Mouse (Mus musculus): Measurements from ENCODE around the gene Ccdc57.

The Ccdc57 gene

GRCm38 (mm10) chr11:120932564-120933398, at the start of gene Ccdc57:
Gene Ccdc57, minus strand, starts transcription at chr11:120932872.
- DNase-seq = peak; percentile 87

- no peak for DNase-seq
These were observed 49.8 kb upstream of the Ccdc57 start for GRCm38 (mm10) chr11:120982459-120982858.

GRCm38 (mm10) chr11:120981661-120982060, 49.0 kb upstream of the Ccdc57 start:
- DNase-seq = no peak

- no peak for DNase-seq
These were observed 47.9 kb upstream of the Ccdc57 start for GRCm38 (mm10) chr11:120980427-120981035.

GRCm38 (mm10) chr11:120979711-120980426, 47.2 kb upstream of the Ccdc57 start:
- DNase-seq = no peak

GRCm38 (mm10) chr11:120973318-120973717, 40.6 kb upstream of the Ccdc57 start:
- no peak for DNase-seq

GRCm38 (mm10) chr11:120971237-120971636, 38.6 kb upstream of the Ccdc57 start:
- DNase-seq = no peak

GRCm38 (mm10) chr11:120969742-120970141, 37.1 kb upstream of the Ccdc57 start:
- DNase-seq = no peak

- no peak for DNase-seq
These were observed 32.9 kb upstream of the Ccdc57 start for GRCm38 (mm10) chr11:120965587-120965986.

- DNase-seq = no peak
These were observed 31.8 kb upstream of the Ccdc57 start for GRCm38 (mm10) chr11:120964195-120965157.

GRCm38 (mm10) chr11:120962909-120963308, 30.2 kb upstream of the Ccdc57 start:
- DNase-seq = no peak

GRCm38 (mm10) chr11:120962050-120962771, 29.5 kb upstream of the Ccdc57 start:
- no peak for DNase-seq

- no peak for DNase-seq
These were observed 28.9 kb upstream of the Ccdc57 start for GRCm38 (mm10) chr11:120961594-120961993.

- DNase-seq = no peak
These were observed 27.6 kb upstream of the Ccdc57 start for GRCm38 (mm10) chr11:120960248-120960647.

- DNase-seq = no peak
These were observed 26.9 kb upstream of the Ccdc57 start for GRCm38 (mm10) chr11:120959564-120959963.

- DNase-seq = no peak
These were observed 26.4 kb upstream of the Ccdc57 start for GRCm38 (mm10) chr11:120959066-120959465.

- no peak for DNase-seq
These were observed 25.1 kb upstream of the Ccdc57 start for GRCm38 (mm10) chr11:120957731-120958257.

- DNase-seq = no peak
These were observed 24.4 kb upstream of the Ccdc57 start for GRCm38 (mm10) chr11:120957052-120957451.

GRCm38 (mm10) chr11:120955701-120956100, 23.0 kb upstream of the Ccdc57 start:
- no peak for DNase-seq

- no peak for DNase-seq
These were observed 22.3 kb upstream of the Ccdc57 start for GRCm38 (mm10) chr11:120954936-120955335.
